Mouse (Mus musculus) limb, embryonic 13.5 days (tissue): Measurements from ENCODE around the gene Pdcl. TPM values are rescaled to one million over a fixed set of nuclear protein-coding genes. Genes with fewer than 3 reads are reported as not detected.

Experiments
- polyA plus RNA-seq: library from polyadenylated mRNA; unstranded; fragments of >200 nt; fragmentation: Nextera tagmentation; extraction: Ambion mirVana; gene quantifications from 2 replicates; pipeline ENCODE4 v1.2.1, GENCODE M21; 2015

Gene Pdcl
- polyA plus RNA-seq, 1 experiment from 2014 or later: 43.2 TPM

Other genes starting within 250 kb of the Pdcl start
- gene Olfr362, start 241.4 kb downstream of the Pdcl start, polyA plus RNA-seq: not detected in 2 replicates
- not detected in 2 replicates for gene Olfr364-ps1, start 220.0 kb downstream of the Pdcl start, polyA plus RNA-seq
- gene Olfr365, start 171.1 kb downstream of the Pdcl start, polyA plus RNA-seq: not detected in 2 replicates
- gene Olfr366, start 147.8 kb downstream of the Pdcl start, polyA plus RNA-seq: not detected in 2 replicates
- gene Olfr368, start 32.8 kb downstream of the Pdcl start, polyA plus RNA-seq: not detected in 2 replicates
- gene Rc3h2, start 63.6 kb upstream of the Pdcl start, polyA plus RNA-seq: 18.0 and 19.3 TPM in 2 replicates
- 9.0 and 9.3 TPM in 2 replicates for gene Zbtb26, start 83.8 kb upstream of the Pdcl start, polyA plus RNA-seq
- 7.5 and 8.3 TPM in 2 replicates for gene Zbtb6, start 83.8 kb upstream of the Pdcl start, polyA plus RNA-seq
- gene Rabgap1, start 83.9 kb upstream of the Pdcl start, polyA plus RNA-seq: 52.3 and 55.9 TPM in 2 replicates
- gene Gpr21, start 157.0 kb upstream of the Pdcl start, polyA plus RNA-seq: 1.2 TPM in 2 replicates